Mouse (Mus musculus) midbrain, embryonic 16.5 days (tissue): ENCODE results near the gene Man2a1. TPM values are rescaled to one million over a fixed set of nuclear protein-coding genes. Genes with fewer than 3 reads are reported as not detected.

Source experiments
- ATAC-seq: fragments of 200-750 bp; cut with Nextera tagmentation; 2 replicates; pipeline ENCODE4 v1.8.0; 2017; ENCODE audit warnings: moderate TSS enrichment
- H3K27ac ChIP-seq: fragments of 300-500 bp; sonication (generic); 2 replicates; pipeline ENCODE4 v1.5.1; 2014; ENCODE audit warnings: mild to moderate bottlenecking, low read length, mixed read lengths
- H3K27me3 ChIP-seq: fragments of 300-500 bp; sonication (generic); 2 replicates; pipeline ENCODE4 v1.6.1; 2014; ENCODE audit warnings: low read depth, low read length, mixed read lengths; ENCODE audit not compliant: control insufficient read depth, insufficient read depth
- H3K36me3 ChIP-seq: fragments of 300-500 bp; sonication (generic); 2 replicates; pipeline ENCODE4 v1.6.1; 2014; ENCODE audit warnings: mild to moderate bottlenecking, low read length, moderate library complexity, mixed read lengths; ENCODE audit not compliant: control insufficient read depth, insufficient read depth
- H3K4me1 ChIP-seq: fragments of 300-500 bp; sonication (generic); 2 replicates; pipeline ENCODE4 v1.6.1; 2014; ENCODE audit warnings: mild to moderate bottlenecking, low read length, mixed read lengths; ENCODE audit not compliant: control insufficient read depth, insufficient read depth
- H3K4me2 ChIP-seq: fragments of 300-500 bp; sonication (generic); 2 replicates; pipeline ENCODE4 v1.6.1; 2014; ENCODE audit warnings: mild to moderate bottlenecking, low read length, mixed read lengths
- H3K4me3 ChIP-seq: fragments of 300-500 bp; sonication (generic); 2 replicates; pipeline ENCODE4 v1.5.1; 2014; ENCODE audit warnings: low read depth, mild to moderate bottlenecking, low read length, moderate library complexity, mixed read lengths
- H3K9ac ChIP-seq: fragments of 300-500 bp; sonication (generic); 2 replicates; pipeline ENCODE4 v1.6.1; 2014; ENCODE audit warnings: low read depth, low read length, mixed read lengths
- H3K9me3 ChIP-seq: fragments of 300-500 bp; sonication (generic); replicated peaks from 2 replicates; pipeline ENCODE4 v1.6.1; 2014; ENCODE audit warnings: mild to moderate bottlenecking, low read length, mixed read lengths; ENCODE audit not compliant: control insufficient read depth, poor library complexity, severe bottlenecking
- WGBS: fragments of 180-500 bp; shearing (Covaris S2); extraction: QIAGEN DNeasy Blood & Tissue Kit; methylation state at CpG from one replicate; pipeline ENCODE4 v1.1.7; 2014; 5-methylcytosine and 5-hydroxymethylcytosine counted together
- polyA plus RNA-seq: library from polyadenylated mRNA; unstranded; fragments of >200 nt; fragmentation: Nextera tagmentation; extraction: Ambion mirVana; gene quantifications from 2 replicates; pipeline ENCODE4 v1.2.1, GENCODE M21; 2015

Man2a1 gene
- polyA plus RNA-seq, 1 experiment from 2014 or later: 5.3 TPM

DNA sequence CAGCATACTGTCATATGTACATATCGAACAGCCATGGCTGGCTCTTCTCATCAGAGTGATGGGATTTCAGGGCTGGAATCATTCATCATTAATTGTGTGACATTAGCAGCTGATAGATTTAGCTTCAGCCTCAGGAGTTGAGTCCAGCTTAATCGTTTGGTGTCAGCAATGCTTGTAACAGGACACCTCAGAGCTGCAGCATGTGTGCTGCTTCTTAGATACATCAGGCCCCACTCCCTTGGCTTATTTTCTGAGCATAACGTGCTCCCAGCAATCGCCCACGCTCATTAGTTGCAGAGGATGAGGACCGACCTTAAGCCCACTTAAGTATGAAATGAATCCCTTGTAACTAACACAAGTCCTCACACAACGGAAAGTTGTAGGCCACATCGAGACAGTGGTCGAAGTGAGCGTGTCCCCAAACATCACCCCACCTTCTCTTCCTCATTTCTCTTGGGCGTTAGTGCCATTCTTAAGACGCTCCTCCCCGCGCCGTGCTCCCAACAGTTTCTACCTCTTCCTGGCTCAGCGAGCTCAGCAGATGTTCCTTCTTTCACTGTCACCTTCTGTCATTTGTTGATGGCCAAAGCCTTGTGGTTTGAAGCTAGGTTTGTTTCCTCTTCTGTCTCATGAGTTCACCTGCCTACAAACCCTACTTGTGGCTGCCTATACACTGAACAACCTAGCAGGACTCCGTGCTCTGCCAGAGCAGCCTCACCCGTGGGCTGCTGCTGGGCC, 180.4 kb downstream of the Man2a1 start:
- H3K36me3 ChIP-seq: no peaks in the 10 kb centered on the region
- no peak for ATAC-seq

DNA sequence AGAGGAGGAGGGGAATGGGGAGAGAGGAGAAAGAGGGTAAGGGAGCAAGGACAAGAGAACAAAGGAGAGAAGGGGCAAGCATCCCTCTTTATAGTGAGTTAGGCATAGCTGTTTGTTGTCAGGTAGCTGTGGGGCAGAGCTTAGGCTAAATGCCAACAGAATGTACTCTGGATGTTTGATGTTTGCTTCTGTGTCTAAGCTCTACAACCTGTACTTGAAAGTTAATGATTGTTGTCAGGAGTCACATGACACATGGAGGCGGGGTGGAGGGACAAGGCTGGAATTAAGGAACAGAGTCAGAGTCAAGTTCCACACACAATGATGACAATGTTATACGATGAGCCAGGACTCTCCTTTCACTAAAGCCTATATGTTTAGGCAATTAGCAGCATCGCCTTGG, 181.8 kb downstream of the Man2a1 start:
- no peak overlapping the region for H3K9ac ChIP-seq
- H3K4me2 ChIP-seq: no peak overlapping the region
- H3K27me3 ChIP-seq: no peaks in the 10 kb centered on the region
- H3K4me3 ChIP-seq: no peak overlapping the region
- H3K36me3 ChIP-seq: no peaks in the 10 kb centered on the region
- no peak for ATAC-seq
- H3K4me1 ChIP-seq: no peaks in the 10 kb centered on the region
- WGBS: 92% methylated on average over 3 of the region's 3 CpGs
- H3K9me3 ChIP-seq: no peaks in the 10 kb centered on the region
- H3K27ac ChIP-seq: no peak overlapping the region

More for the DNA sequence above, 180.4 kb downstream of the Man2a1 start:
- no peaks in the 10 kb centered on the region for H3K4me1 ChIP-seq
- no peaks in the 10 kb centered on the region for H3K9me3 ChIP-seq
- H3K4me2 ChIP-seq: no peak overlapping the region
- no peak overlapping the region for H3K4me3 ChIP-seq
- no peak overlapping the region for H3K27ac ChIP-seq
- WGBS: 84% methylated on average over 18 of the region's 18 CpGs
- no peak overlapping the region for H3K9ac ChIP-seq
- no peaks in the 10 kb centered on the region for H3K27me3 ChIP-seq

DNA sequence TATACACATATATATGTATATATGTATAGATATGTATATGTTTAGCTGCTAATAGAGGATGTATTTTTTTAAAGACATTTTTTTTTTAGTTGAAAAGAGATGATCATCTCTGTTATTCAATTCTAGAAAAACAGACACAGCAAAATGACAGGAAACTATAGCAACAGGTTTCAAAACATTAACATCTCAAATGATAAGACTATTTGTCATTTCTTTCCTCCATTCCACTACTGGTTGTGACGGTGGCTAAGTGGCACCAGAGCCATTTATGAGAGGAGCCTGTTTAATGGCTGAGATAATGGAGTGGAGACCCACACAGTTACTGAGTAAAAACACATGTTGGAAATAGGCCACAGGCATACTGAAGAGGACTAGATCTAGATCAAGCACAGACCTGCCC, 185.4 kb downstream of the Man2a1 start:
- WGBS: 88% methylated on average over 1 of the region's 1 CpGs
- ATAC-seq: no peak

DNA sequence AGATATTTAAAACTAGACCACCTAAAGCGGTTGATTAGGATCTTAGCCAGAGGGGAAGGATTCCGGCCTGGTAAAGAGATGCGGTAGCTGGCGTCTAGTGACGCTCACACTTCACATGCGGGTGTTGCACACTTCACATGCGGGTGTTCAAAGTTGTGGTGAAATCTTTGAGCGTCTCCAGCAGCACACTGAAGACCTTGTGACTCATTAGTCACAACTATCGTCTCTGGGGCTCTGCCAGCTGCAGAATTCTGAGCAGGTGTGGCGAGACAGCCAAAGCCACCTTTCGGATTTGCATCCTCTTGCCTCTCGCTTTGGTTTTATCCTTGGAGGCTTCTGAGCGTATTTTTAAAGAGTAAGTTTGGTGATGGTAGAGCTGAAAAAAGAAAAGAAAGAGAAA, 187.8 kb downstream of the Man2a1 start:
- Histone ChIP-seq H3K4me2 (no peak overlapping the region), H3K27me3 (no peaks in the 10 kb centered on the region), H3K9me3 (no peaks in the 10 kb centered on the region), H3K9ac (no peak overlapping the region), H3K4me1 (no peaks in the 10 kb centered on the region), H3K4me3 (no peak overlapping the region), H3K27ac (no peak overlapping the region), H3K36me3 (no peaks in the 10 kb centered on the region)
- 90% methylated on average over 13 of the region's 13 CpGs for WGBS
- no peak for ATAC-seq

More for the DNA sequence above, 185.4 kb downstream of the Man2a1 start:
- no peaks in the 10 kb centered on the region for H3K4me1 ChIP-seq
- no peaks in the 10 kb centered on the region for H3K36me3 ChIP-seq
- H3K27me3 ChIP-seq: no peaks in the 10 kb centered on the region
- no peak overlapping the region for H3K4me2 ChIP-seq
- no peak overlapping the region for H3K27ac ChIP-seq
- no peak overlapping the region for H3K4me3 ChIP-seq
- H3K9me3 ChIP-seq: no peaks in the 10 kb centered on the region
- H3K9ac ChIP-seq: no peak overlapping the region

DNA sequence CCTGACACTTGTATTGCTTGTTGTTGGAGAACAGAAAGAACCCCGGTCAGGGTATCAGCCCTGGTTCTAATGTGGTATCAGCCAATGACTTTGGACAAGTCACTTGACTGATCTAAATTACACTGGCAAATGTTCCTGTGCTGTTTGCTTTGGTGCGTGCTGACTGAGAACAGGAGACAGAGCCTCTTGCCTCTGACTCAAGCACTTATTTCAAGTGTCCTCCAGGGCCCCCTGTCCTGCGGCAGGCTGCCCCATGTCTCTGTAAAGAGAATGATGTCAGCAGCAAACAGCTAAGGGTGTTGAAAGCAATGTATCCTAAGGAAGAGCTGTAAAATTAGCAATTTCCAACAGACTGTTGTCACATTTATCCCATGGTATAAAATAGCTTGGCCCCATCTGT, 188.6 kb downstream of the Man2a1 start:
- Histone ChIP-seq H3K9me3 (no peaks in the 10 kb centered on the region), H3K4me2 (no peak overlapping the region), H3K4me3 (no peak overlapping the region), H3K9ac (no peak overlapping the region), H3K4me1 (no peaks in the 10 kb centered on the region), H3K27me3 (no peaks in the 10 kb centered on the region), H3K36me3 (no peaks in the 10 kb centered on the region), H3K27ac (no peak overlapping the region)
- WGBS: 80% methylated on average over 3 of the region's 3 CpGs
- ATAC-seq: no peak

DNA sequence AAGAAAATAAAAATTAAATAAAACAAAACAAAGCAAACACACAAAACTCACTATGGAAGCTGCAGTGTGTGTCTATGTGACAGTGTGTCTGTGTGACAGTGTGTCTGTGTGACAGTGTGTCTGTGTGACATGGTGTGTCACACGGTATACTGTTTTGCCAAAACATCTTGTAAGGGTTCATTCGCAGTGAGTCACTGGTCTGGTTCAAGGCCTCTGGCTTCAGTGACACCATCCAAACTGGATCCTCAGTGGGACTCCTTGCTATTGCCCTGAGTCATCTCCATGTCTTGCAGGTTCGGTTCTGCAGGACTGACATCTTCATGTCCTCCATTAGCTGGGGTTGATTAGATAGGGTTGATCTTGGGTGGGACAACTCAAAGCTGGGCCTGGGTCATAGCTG, 191.5 kb downstream of the Man2a1 start:
- no peak overlapping the region for H3K4me2 ChIP-seq
- H3K9me3 ChIP-seq: no peaks in the 10 kb centered on the region
- no peak for ATAC-seq
- WGBS: 95% methylated on average over 3 of the region's 3 CpGs
- no peak overlapping the region for H3K4me3 ChIP-seq
- no peaks in the 10 kb centered on the region for H3K4me1 ChIP-seq
- no peak overlapping the region for H3K27ac ChIP-seq
- H3K27me3 ChIP-seq: no peaks in the 10 kb centered on the region
- no peaks in the 10 kb centered on the region for H3K36me3 ChIP-seq
- no peak overlapping the region for H3K9ac ChIP-seq

DNA sequence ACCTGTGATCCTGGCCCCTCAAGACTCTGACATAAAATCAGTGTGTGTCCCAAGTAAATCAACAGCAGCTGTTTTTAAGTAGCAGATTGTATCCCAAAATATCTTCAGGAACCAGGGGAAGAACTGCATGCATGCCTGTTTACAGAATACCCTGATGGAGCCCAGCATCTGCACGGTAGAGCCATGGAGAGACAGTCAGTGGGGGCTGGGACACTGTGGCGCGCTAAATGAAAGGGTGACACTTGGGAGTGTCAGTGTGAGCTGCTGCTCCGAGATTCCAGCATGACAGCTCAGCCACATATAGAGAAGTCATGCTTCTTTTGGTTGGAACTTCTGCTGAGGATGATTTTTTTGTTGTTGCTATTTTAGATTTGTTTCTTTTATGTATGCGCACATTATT, 192.1 kb downstream of the Man2a1 start:
- H3K27ac ChIP-seq: no peak overlapping the region
- ATAC-seq: no peak
- 81% methylated on average over 5 of the region's 5 CpGs for WGBS
- H3K36me3 ChIP-seq: no peaks in the 10 kb centered on the region
- no peak overlapping the region for H3K4me2 ChIP-seq
- no peaks in the 10 kb centered on the region for H3K27me3 ChIP-seq
- H3K4me1 ChIP-seq: no peaks in the 10 kb centered on the region
- H3K9me3 ChIP-seq: no peaks in the 10 kb centered on the region
- H3K4me3 ChIP-seq: no peak overlapping the region
- no peak overlapping the region for H3K9ac ChIP-seq

DNA sequence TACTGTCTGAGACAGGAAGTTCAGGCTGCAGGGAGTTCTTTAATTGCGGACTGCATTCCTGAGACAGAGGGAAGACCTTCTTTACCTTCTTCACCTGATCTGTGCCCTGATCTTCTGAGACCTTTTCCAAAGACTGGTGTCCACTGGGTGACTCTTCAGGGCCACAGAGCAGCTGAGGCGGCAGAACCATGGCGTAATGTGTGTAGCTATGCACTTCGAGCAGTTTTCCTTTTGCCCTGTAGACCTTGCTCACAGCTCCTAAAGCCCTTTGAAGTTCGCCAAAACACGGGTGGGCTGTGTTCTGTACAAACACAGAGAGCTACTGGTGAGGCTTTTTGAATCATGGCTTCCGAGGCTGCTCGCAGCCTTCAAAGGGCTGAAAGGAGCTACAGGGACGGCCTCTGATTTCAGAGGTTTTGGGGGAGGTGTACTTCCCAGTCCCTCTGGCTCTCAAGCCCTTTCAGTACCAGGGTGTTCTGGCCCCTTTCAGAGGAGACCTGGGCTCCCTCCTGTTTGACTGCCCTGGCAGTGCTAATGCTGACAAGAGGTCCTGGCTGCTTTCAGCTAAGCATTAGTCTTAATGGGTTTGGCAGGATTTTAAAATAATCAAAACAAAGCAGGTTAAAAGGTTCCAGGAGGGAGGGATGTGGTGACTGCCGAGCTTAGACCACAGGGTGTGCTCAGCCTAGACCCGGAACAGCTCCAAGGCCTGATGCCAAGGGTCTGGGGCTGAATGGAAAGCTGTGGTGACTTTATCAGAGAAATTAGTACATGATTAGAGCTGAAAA, 201.8 kb downstream of the Man2a1 start:
- H3K27ac ChIP-seq: no peak overlapping the region; the same call in 1 of the 2 replicates
- no peak overlapping the region for H3K4me3 ChIP-seq
- no peak overlapping the region for H3K9ac ChIP-seq
- H3K9me3 ChIP-seq: no peaks in the 10 kb centered on the region
- H3K4me1 ChIP-seq: peaks cover 8% of the 10 kb centered on the region; the same call in 1 of the 2 replicates
- H3K36me3 ChIP-seq: no peaks in the 10 kb centered on the region
- no peaks in the 10 kb centered on the region for H3K27me3 ChIP-seq
- ATAC-seq: peak; percentile 40; the same call in 1 of the 2 replicates
- WGBS: 32% methylated on average over 11 of the region's 11 CpGs
- no peak overlapping the region for H3K4me2 ChIP-seq

DNA sequence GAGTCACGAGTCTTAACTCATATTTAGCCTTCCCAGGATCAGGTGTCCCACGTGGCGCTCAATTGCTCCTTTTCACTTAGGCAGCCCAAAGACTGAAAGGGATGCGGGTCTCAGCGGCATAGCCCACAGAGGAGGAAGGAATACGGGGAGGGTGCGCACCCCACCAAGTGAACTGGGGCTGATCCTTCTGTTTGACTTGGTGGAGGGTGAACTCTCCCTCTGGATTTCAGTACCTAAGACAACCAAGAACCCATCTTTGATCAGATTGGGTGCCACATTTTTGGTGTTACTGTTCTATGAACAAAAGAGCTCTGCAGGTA, 202.4 kb downstream of the Man2a1 start:
- Histone ChIP-seq H3K27me3 (no peaks in the 10 kb centered on the region), H3K36me3 (no peaks in the 10 kb centered on the region), H3K4me1 (peaks cover 8% of the 10 kb centered on the region; the same call in 1 of the 2 replicates), H3K27ac (no peak overlapping the region), H3K4me3 (no peak overlapping the region), H3K9me3 (no peaks in the 10 kb centered on the region), H3K9ac (no peak overlapping the region), H3K4me2 (no peak overlapping the region)
- ATAC-seq: no peak
- WGBS: 60% methylated on average over 7 of the region's 7 CpGs
